Mouse (Mus musculus) gonadal fat pad, adult 2 months (tissue): ENCODE measurements around the gene Ikzf4. TPM values are rescaled to one million over a fixed set of nuclear protein-coding genes. Genes with fewer than 3 reads are reported as not detected.

Experiments
- DNase-seq: peaks from one replicate; pipeline ENCODE4 v3.0.0-alpha.2; 2012; ENCODE audit warnings: low read depth
- polyA plus RNA-seq: library from polyadenylated mRNA; depleted of rRNA; stranded (reverse); fragments of >200 nt; gene quantifications from 2 replicates; pipeline ENCODE4 v1.2.3, GENCODE M21; 2012; rRNA removed

The Ikzf4 gene
- polyA plus RNA-seq, 1 experiment: 1.6 TPM

GRCm38 (mm10) chr10:128612433-128613153 is 33.2 kb downstream of the Ikzf4 start:
- no peak for DNase-seq

- DNase-seq: no peak
Observed at GRCm38 (mm10) chr10:128606483-128606882, 39.3 kb downstream of the Ikzf4 start.

- DNase-seq: no peak
Observed at GRCm38 (mm10) chr10:128602470-128603128, 43.2 kb downstream of the Ikzf4 start.

- DNase-seq: no peak
Observed at GRCm38 (mm10) chr10:128601499-128601898, 44.3 kb downstream of the Ikzf4 start.

- no peak for DNase-seq
Observed at GRCm38 (mm10) chr10:128598476-128598875, 47.3 kb downstream of the Ikzf4 start.

GRCm38 (mm10) chr10:128592797-128593196 is 53.0 kb downstream of the Ikzf4 start:
- DNase-seq: no peak

GRCm38 (mm10) chr10:128591436-128591835 is 54.4 kb downstream of the Ikzf4 start:
- no peak for DNase-seq

GRCm38 (mm10) chr10:128590193-128590690 is 55.5 kb downstream of the Ikzf4 start:
- no peak for DNase-seq

- DNase-seq: no peak
Observed at GRCm38 (mm10) chr10:128589464-128590192, 56.2 kb downstream of the Ikzf4 start, which contains the start of gene Erbb3. TSS of gene Erbb3 (minus strand) at chr10:128589652.

GRCm38 (mm10) chr10:128588775-128589463 is 56.9 kb downstream of the Ikzf4 start:
- no peak for DNase-seq

- no peak for DNase-seq
Observed at GRCm38 (mm10) chr10:128588136-128588535, 57.7 kb downstream of the Ikzf4 start.

- no peak for DNase-seq
Observed at GRCm38 (mm10) chr10:128587697-128588096, 58.1 kb downstream of the Ikzf4 start.

- DNase-seq: no peak
Observed at GRCm38 (mm10) chr10:128587120-128587519, 58.7 kb downstream of the Ikzf4 start.

- DNase-seq: no peak
Observed at GRCm38 (mm10) chr10:128586546-128586945, 59.2 kb downstream of the Ikzf4 start.

- peak; percentile 95 for DNase-seq
Observed at GRCm38 (mm10) chr10:128584386-128584785, 61.4 kb downstream of the Ikzf4 start.

- no peak for DNase-seq
Observed at GRCm38 (mm10) chr10:128583644-128584043, 62.1 kb downstream of the Ikzf4 start.

Other genes with a start within 250 kb of the Ikzf4 start
- 0.27 and 0.38 TPM in 2 replicates for gene Slc39a5, start 244.8 kb downstream of the Ikzf4 start, polyA plus RNA-seq
- 29.8 and 32.6 TPM in 2 replicates for gene Nabp2, start 234.5 kb downstream of the Ikzf4 start, polyA plus RNA-seq
- 35.3 and 38.9 TPM in 2 replicates for gene Rnf41, start 234.3 kb downstream of the Ikzf4 start, polyA plus RNA-seq
- gene Smarcc2, start 186.7 kb downstream of the Ikzf4 start, polyA plus RNA-seq: 92.5 and 115 TPM in 2 replicates
- 1,302 and 1,405 TPM in 2 replicates for gene Myl6, start 151.8 kb downstream of the Ikzf4 start, polyA plus RNA-seq
- gene Myl6b, start 147.3 kb downstream of the Ikzf4 start, polyA plus RNA-seq: 4.3 and 5.5 TPM in 2 replicates
- 135 and 140 TPM in 2 replicates for gene Esyt1, start 120.1 kb downstream of the Ikzf4 start, polyA plus RNA-seq
- 11.8 and 13.0 TPM in 2 replicates for gene Zc3h10, start 98.2 kb downstream of the Ikzf4 start, polyA plus RNA-seq
- 2,438 and 2,660 TPM in 2 replicates for gene Rpl41, start 96.7 kb downstream of the Ikzf4 start, polyA plus RNA-seq
- 22.1 and 27.5 TPM in 2 replicates for gene Pa2g4, start 80.0 kb downstream of the Ikzf4 start, polyA plus RNA-seq
- 30.3 and 42.5 TPM in 2 replicates for gene Erbb3, start 56.3 kb downstream of the Ikzf4 start, polyA plus RNA-seq
- 1,272 and 1,645 TPM in 2 replicates for gene Rps26, start 19.2 kb downstream of the Ikzf4 start, polyA plus RNA-seq
- gene Suox, start 28.1 kb upstream of the Ikzf4 start, polyA plus RNA-seq: 154 and 180 TPM in 2 replicates
- gene Rab5b, start 50.3 kb upstream of the Ikzf4 start, polyA plus RNA-seq: 101 and 107 TPM in 2 replicates
- gene Pmel, start 58.2 kb upstream of the Ikzf4 start, polyA plus RNA-seq: 48.9 and 54.5 TPM in 2 replicates
- 19.5 and 23.5 TPM in 2 replicates for gene Cdk2, start 59.0 kb upstream of the Ikzf4 start, polyA plus RNA-seq
- gene Dgka, start 98.9 kb upstream of the Ikzf4 start, polyA plus RNA-seq: 16.3 and 16.6 TPM in 2 replicates
- 24.9 and 25.1 TPM in 2 replicates for gene Pym1, start 101.9 kb upstream of the Ikzf4 start, polyA plus RNA-seq
- 15.4 and 21.7 TPM in 2 replicates for gene Mmp19, start 144.9 kb upstream of the Ikzf4 start, polyA plus RNA-seq
- gene Dnajc14, start 158.1 kb upstream of the Ikzf4 start, polyA plus RNA-seq: 18.3 and 21.4 TPM in 2 replicates
- gene Tmem198b, start 158.4 kb upstream of the Ikzf4 start, polyA plus RNA-seq: 18.0 and 22.4 TPM in 2 replicates
- 8.2 and 8.5 TPM in 2 replicates for gene Sarnp, start 171.3 kb upstream of the Ikzf4 start, polyA plus RNA-seq
- 129 and 147 TPM in 2 replicates for gene Ormdl2, start 175.7 kb upstream of the Ikzf4 start, polyA plus RNA-seq
- gene Gdf11, start 245.7 kb upstream of the Ikzf4 start, polyA plus RNA-seq: 1.4 and 1.7 TPM in 2 replicates